Mouse (Mus musculus) testis, adult 2 months (tissue): Measurements from ENCODE around the gene Ilf2.

ENCODE experiments used
- CTCF ChIP-seq: fragments of 200-500 bp; IDR thresholded peaks from 2 replicates; pipeline ENCODE4 v1.5.1; 2012; ENCODE audit warnings: low read depth, mild to moderate bottlenecking, inconsistent platforms, low read length, moderate library complexity; ENCODE audit not compliant: control insufficient read depth, insufficient read depth, insufficient replicate concordance
- POLR2A ChIP-seq: fragments of 200-500 bp; IDR thresholded peaks from 2 replicates; pipeline ENCODE4 v1.6.1; 2012; ENCODE audit warnings: low read depth, mild to moderate bottlenecking, inconsistent platforms, low read length, moderate library complexity; ENCODE audit not compliant: control insufficient read depth

GRCm38 (mm10) chr3:90460315-90460714 is 15.6 kb upstream of the Ilf2 start:
- no peak for TF ChIP-seq CTCF
- no peak for TF ChIP-seq POLR2A
